Mouse (Mus musculus) hindbrain, embryonic 16.5 days (tissue): ENCODE results near the gene Capn8. TPM values are rescaled to one million over a fixed set of nuclear protein-coding genes. Genes with fewer than 3 reads are reported as not detected.

Source experiments
- ATAC-seq: fragments of 200-750 bp; cut with Nextera tagmentation; 2 replicates; pipeline ENCODE4 v1.8.0; 2017; ENCODE audit warnings: moderate TSS enrichment, moderate library complexity
- H3K27ac ChIP-seq: fragments of 300-500 bp; sonication (generic); 2 replicates; pipeline ENCODE4 v1.5.1; 2014; ENCODE audit warnings: low read depth, mild to moderate bottlenecking, control low read depth, low read length, moderate library complexity
- H3K27me3 ChIP-seq: fragments of 300-500 bp; sonication (generic); replicated peaks from 2 replicates; pipeline ENCODE4 v1.6.1; 2014; ENCODE audit warnings: low read length; ENCODE audit not compliant: control insufficient read depth, insufficient read depth
- H3K36me3 ChIP-seq: fragments of 300-500 bp; sonication (generic); 2 replicates; pipeline ENCODE4 v1.6.1; 2014; ENCODE audit warnings: mild to moderate bottlenecking, low read length, moderate library complexity, mixed read lengths; ENCODE audit not compliant: control insufficient read depth, insufficient read depth
- H3K4me1 ChIP-seq: fragments of 300-500 bp; sonication (generic); 2 replicates; pipeline ENCODE4 v1.6.1; 2014; ENCODE audit warnings: low read depth, low read length; ENCODE audit not compliant: control insufficient read depth, insufficient read depth
- H3K4me2 ChIP-seq: fragments of 300-500 bp; sonication (generic); 2 replicates; pipeline ENCODE4 v1.6.1; 2014; ENCODE audit warnings: mild to moderate bottlenecking, low read length, control low read depth, moderate library complexity
- H3K4me3 ChIP-seq: fragments of 300-500 bp; sonication (generic); 2 replicates; pipeline ENCODE4 v1.5.1; 2014; ENCODE audit warnings: mild to moderate bottlenecking, low read length, control low read depth, moderate library complexity
- H3K9ac ChIP-seq: fragments of 300-500 bp; sonication (generic); 2 replicates; pipeline ENCODE4 v1.6.1; 2014; ENCODE audit warnings: low read depth, mild to moderate bottlenecking, control low read depth, low read length, moderate library complexity
- H3K9me3 ChIP-seq: fragments of 300-500 bp; sonication (generic); 2 replicates; pipeline ENCODE4 v1.6.1; 2014; ENCODE audit warnings: mild to moderate bottlenecking, low read length, moderate library complexity; ENCODE audit not compliant: control insufficient read depth
- WGBS: fragments of 180-500 bp; shearing (Covaris S2); extraction: QIAGEN DNeasy Blood & Tissue Kit; methylation state at CpG from one replicate; pipeline ENCODE4 v1.1.7; 2014; 5-methylcytosine and 5-hydroxymethylcytosine counted together
- polyA plus RNA-seq: library from polyadenylated mRNA; unstranded; fragments of >200 nt; fragmentation: Nextera tagmentation; extraction: Ambion mirVana; gene quantifications from 2 replicates; pipeline ENCODE4 v1.2.1, GENCODE M21; 2015

The Capn8 gene
- polyA plus RNA-seq, 1 experiment from 2014 or later = 0.09 TPM

GRCm38 (mm10) chr1:182562576-182563370 lies 2.0 kb upstream of the Capn8 start:
- Histone ChIP-seq H3K4me1 (peaks cover 6% of the 10 kb centered on the region), H3K9ac (no peak overlapping the region), H3K36me3 (no peaks in the 10 kb centered on the region), H3K27ac (no peak overlapping the region), H3K4me2 (peak overlapping the region; percentile 15), H3K9me3 (no peaks in the 10 kb centered on the region), H3K27me3 (no peaks in the 10 kb centered on the region), H3K4me3 (no peak overlapping the region)
- ATAC-seq = no peak
- 44% methylated on average over 16 of the region's 16 CpGs for WGBS

- Histone ChIP-seq H3K27ac (no peak overlapping the region), H3K4me1 (peaks cover 6% of the 10 kb centered on the region), H3K36me3 (no peaks in the 10 kb centered on the region), H3K27me3 (no peaks in the 10 kb centered on the region), H3K4me3 (no peak overlapping the region), H3K4me2 (no peak overlapping the region), H3K9ac (no peak overlapping the region), H3K9me3 (no peaks in the 10 kb centered on the region)
- 93% methylated on average over 6 of the region's 6 CpGs for WGBS
- no peak for ATAC-seq
Measured at GRCm38 (mm10) chr1:182565351-182565835, 586 bp downstream of the Capn8 start.

DNA sequence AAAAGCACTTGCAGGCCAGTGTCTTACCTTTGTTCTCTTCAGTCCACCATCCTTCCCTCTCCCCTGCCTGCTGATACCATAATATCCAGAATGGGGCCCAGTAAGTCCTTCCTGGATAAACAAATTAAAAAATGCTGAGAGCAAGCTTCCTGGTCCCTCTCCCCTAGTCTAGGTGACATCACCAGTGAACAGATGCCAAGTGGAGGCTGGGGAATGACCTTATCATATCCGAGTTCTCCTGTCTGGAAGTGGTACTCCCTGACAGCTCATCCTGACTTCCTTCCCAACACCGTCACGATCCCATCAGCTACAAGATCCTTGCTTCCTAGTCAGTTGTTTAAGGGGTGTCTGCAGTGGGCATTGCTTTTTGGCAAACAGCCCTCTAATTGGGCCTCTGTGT lies 6.3 kb downstream of the Capn8 start:
- Histone ChIP-seq H3K4me1 (peaks cover 9% of the 10 kb centered on the region), H3K4me2 (no peak overlapping the region), H3K27ac (no peak overlapping the region), H3K36me3 (no peaks in the 10 kb centered on the region), H3K9ac (no peak overlapping the region), H3K27me3 (no peaks in the 10 kb centered on the region), H3K4me3 (no peak overlapping the region), H3K9me3 (no peaks in the 10 kb centered on the region)
- WGBS = 87% methylated on average over 3 of the region's 3 CpGs
- ATAC-seq = no peak

DNA sequence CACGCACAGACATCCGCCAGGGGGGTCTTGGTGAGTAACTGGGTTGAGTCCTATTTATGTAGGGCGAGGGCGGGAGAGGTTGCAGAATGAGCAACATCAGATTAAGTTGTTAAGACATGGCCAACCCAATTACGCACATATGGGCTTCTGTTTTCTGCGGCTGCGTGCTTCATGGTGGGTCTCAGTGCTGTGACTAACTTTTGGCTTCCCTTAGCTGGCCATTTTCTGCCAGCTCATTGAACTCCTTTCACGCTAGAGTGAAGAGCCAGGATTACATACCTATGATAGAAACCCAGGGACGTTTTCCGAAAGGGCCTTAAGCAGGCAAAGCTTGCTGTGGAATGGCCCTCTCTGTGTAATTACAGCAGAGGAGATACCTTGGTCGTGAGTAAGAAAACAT lies 7.2 kb downstream of the Capn8 start:
- no peaks in the 10 kb centered on the region for H3K27me3 ChIP-seq
- no peaks in the 10 kb centered on the region for H3K36me3 ChIP-seq
- H3K4me2 ChIP-seq = no peak overlapping the region
- H3K4me3 ChIP-seq = no peak overlapping the region
- 74% methylated on average over 11 of the region's 11 CpGs for WGBS
- H3K27ac ChIP-seq = no peak overlapping the region
- H3K9ac ChIP-seq = no peak overlapping the region
- no peak for ATAC-seq
- no peaks in the 10 kb centered on the region for H3K9me3 ChIP-seq
- peaks cover 9% of the 10 kb centered on the region for H3K4me1 ChIP-seq

- Histone ChIP-seq H3K4me1 (peaks cover 9% of the 10 kb centered on the region), H3K27me3 (no peaks in the 10 kb centered on the region), H3K9ac (no peak overlapping the region), H3K27ac (peak overlapping the region; percentile 61), H3K9me3 (no peaks in the 10 kb centered on the region), H3K4me3 (no peak overlapping the region), H3K36me3 (no peaks in the 10 kb centered on the region), H3K4me2 (no peak overlapping the region)
- peak; percentile 83 for ATAC-seq
- 13% methylated on average over 8 of the region's 8 CpGs for WGBS
Measured at GRCm38 (mm10) chr1:182573856-182574665, 9.3 kb downstream of the Capn8 start.

DNA sequence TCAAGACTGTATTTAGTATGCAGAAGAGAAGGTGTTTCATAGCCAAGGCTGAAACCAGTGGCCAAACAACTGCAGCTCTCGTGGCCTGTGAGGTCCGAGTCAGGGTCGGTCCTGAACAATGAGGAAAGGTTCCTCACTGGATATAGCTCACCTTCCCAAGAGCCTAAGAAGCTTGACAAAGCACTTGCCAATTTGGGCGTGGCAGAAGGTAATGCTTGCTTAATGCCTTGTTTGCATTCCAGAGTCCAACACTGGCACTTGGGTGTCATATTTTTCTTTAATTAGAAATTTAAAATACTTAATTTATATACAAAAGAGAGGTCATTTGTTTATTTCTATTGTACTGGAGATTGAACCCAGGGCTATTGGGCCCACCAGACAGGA lies 9.9 kb downstream of the Capn8 start:
- Histone ChIP-seq H3K4me2 (no peak overlapping the region), H3K4me1 (peaks cover 9% of the 10 kb centered on the region), H3K4me3 (no peak overlapping the region), H3K9me3 (no peaks in the 10 kb centered on the region), H3K27ac (no peak overlapping the region), H3K9ac (no peak overlapping the region), H3K27me3 (no peaks in the 10 kb centered on the region), H3K36me3 (no peaks in the 10 kb centered on the region)
- no peak for ATAC-seq
- 47% methylated on average over 4 of the region's 4 CpGs for WGBS

DNA sequence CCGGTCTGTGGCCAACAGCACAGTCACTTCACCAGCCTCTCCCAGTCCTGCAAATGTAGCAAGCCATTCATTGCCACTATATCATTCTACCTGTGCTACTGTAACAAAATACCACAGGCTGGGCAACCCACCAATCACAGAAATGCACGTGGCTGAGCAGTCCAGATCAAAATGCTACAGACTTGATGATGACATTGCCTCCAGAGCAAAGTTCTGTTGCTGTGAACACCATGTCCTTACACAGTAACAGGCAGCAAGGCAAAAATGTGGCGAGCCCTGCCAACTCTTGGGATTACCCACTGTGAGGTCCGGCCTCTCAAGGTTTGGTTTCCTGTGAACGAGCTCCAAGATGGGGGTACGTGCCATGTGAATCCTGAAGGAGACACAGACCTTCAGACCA lies 19.4 kb downstream of the Capn8 start:
- Histone ChIP-seq H3K27me3 (0 out of 2 replicates have a peak, but pooled peaks cover 2% of the 10 kb centered on the region), H3K4me3 (no peak overlapping the region), H3K9me3 (no peaks in the 10 kb centered on the region), H3K27ac (no peak overlapping the region), H3K36me3 (no peaks in the 10 kb centered on the region), H3K4me1 (peaks cover 3% of the 10 kb centered on the region; the same call in 1 of the 2 replicates), H3K4me2 (no peak overlapping the region), H3K9ac (no peak overlapping the region)
- 87% methylated on average over 6 of the region's 6 CpGs for WGBS
- no peak for ATAC-seq

DNA sequence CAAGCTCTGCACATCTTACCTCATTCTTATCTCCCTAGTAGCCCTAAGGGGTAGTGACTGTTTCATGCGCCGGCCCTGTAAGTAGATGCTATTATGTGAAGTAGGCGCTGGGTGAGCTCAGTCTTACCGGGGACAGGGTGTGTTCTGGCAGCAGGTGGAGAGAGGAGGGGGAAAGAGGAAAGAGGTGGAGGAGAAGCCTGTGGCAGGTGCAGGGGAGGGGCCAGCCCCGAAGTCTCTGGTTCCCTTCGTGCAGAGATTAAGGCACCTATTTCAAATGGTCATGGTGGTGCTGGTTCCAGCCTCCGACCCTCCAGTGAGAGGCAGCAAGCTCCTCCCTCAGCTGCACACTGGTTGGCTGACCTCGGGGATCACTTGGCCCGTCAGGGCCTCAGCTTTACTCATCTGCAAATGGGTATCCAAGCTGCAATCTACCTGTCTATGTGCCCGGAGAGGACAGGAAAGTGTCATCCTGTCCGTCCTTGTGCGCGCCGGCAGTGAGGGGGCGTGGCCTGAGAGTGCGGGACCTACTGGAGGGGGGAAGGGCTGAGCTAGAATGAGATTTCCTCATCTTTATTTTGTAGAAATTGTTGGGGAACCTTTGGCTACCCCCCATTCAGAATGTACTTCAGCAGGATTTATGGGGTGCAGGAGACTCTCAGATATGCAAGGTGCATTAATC lies 20.5 kb downstream of the Capn8 start:
- 21% methylated on average over 16 of the region's 16 CpGs for WGBS
- Histone ChIP-seq H3K9me3 (no peaks in the 10 kb centered on the region), H3K4me2 (peak overlapping the region; percentile 49), H3K27me3 (0 out of 2 replicates have a peak, but pooled peaks cover 2% of the 10 kb centered on the region), H3K4me1 (peaks cover 3% of the 10 kb centered on the region; the same call in 1 of the 2 replicates), H3K9ac (no peak overlapping the region), H3K36me3 (no peaks in the 10 kb centered on the region), H3K27ac (no peak overlapping the region), H3K4me3 (no peak overlapping the region)
- ATAC-seq = no peak

- peaks cover 3% of the 10 kb centered on the region; the same call in 1 of the 2 replicates for H3K4me1 ChIP-seq
- no peak for ATAC-seq
- no peak overlapping the region for H3K4me3 ChIP-seq
- H3K27me3 ChIP-seq = 0 out of 2 replicates have a peak, but pooled peaks cover 2% of the 10 kb centered on the region
- no peak overlapping the region for H3K4me2 ChIP-seq
- H3K9me3 ChIP-seq = no peaks in the 10 kb centered on the region
- H3K36me3 ChIP-seq = no peaks in the 10 kb centered on the region
- H3K9ac ChIP-seq = no peak overlapping the region
- no peak overlapping the region for H3K27ac ChIP-seq
- 85% methylated on average over 4 of the region's 4 CpGs for WGBS
Measured at GRCm38 (mm10) chr1:182587706-182588105, 22.9 kb downstream of the Capn8 start.
